Mouse (Mus musculus) embryonic fibroblast, embryonic 13.5 days (primary cell): Measurements from ENCODE around the gene Rab3il1.

Experiments used
- CTCF ChIP-seq: IDR thresholded peaks from 2 replicates; pipeline ENCODE4 v1.5.1; 2011; ENCODE audit warnings: mild to moderate bottlenecking, control low read depth, low read length, moderate library complexity, borderline replicate concordance; ENCODE audit not compliant: insufficient read depth
- POLR2A ChIP-seq: IDR thresholded peaks from 2 replicates; pipeline ENCODE4 v1.6.1; 2011; ENCODE audit warnings: low read depth, mild to moderate bottlenecking, control low read depth, low read length, moderate library complexity

- TF ChIP-seq CTCF (no peak), POLR2A (no peak)
Measured at GRCm38 (mm10) chr19:10086976-10087375, 85.5 kb downstream of the Rab3il1 start.
